Mouse (Mus musculus) ES-Bruce4 (cell line): ENCODE measurements at regions not wholly inside any gene's neighbourhood (a gene's known extent, or its start where the extent isn't known, plus 50 kb on each side); places are given as distances from the start of the nearest gene placed in this dataset.

Source experiments
- CTCF ChIP-seq: IDR thresholded peaks from one replicate; pipeline ENCODE4 v1.8.1; 2011; ENCODE audit warnings: low read depth, low read length
- EP300 ChIP-seq: IDR thresholded peaks from 2 replicates; pipeline ENCODE4 v1.6.1; 2011; ENCODE audit warnings: low read depth, low read length; ENCODE audit not compliant: insufficient read depth
- POLR2A ChIP-seq: IDR thresholded peaks from one replicate; pipeline ENCODE4 v1.8.1; 2011; ENCODE audit warnings: low read length; ENCODE audit not compliant: insufficient read depth

- TF ChIP-seq CTCF (no peak), EP300 (no peak), POLR2A (no peak)
Observed at GRCm38 (mm10) chr16:30722372-30722771, 122.8 kb downstream of the Fam43a start.
